Comparison of ENCODE assay signal across 24 mouse cellular contexts in the genomic region with DNA sequence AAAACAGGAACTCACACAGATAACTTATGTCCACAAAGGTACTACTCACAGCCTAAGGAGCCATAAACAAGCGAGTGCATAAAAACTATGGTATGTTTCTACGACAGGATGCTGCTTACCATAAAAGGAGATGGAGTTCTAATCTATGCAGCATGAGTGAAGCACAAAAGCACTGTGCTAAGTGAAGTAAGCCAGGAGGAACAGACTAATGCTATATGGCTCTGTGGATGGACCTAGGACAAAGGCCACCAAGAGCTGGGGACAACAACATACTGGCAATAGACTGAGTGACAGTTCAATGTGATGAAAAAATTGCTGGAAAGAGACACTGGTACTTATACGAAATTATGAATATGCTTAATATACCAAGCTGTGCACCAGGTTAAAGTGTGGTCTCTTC. TPM values are rescaled to one million over a fixed set of nuclear protein-coding genes. Genes with fewer than 3 reads are reported as not detected.
A peak's percentile ranks its signal among the peaks of the same experiment; 100 is the strongest.
DNase-seq lines count a peak whose midpoint lies in the region; ATAC-seq and TF ChIP-seq lines count a peak whose summit lies in the region.
"Had no signal": no experiment of that assay in that cellular context is flagged by ENCODE, and none has a peak within 500 bp of the region (broad histone marks: within the 10 kb centered on the region; RNA-seq: fewer than 3 reads in every experiment).

No protein-coding gene starts in this region.

- TF ChIP-seq EP300 in liver, postnatal 0 days (IDR thresholded peaks at IDR 0.05; ENCODE audit: low read depth), result peak; percentile 32; the same call in 1 of the 2 replicates

- H3K9ac ChIP-seq in liver, embryonic 13.5 days, result no peak overlapping the region
- no peak overlapping the region for H3K9ac ChIP-seq in liver, embryonic 12.5 days
- no peak overlapping the region for H3K9ac ChIP-seq in intestine, embryonic 14.5 days (ENCODE audit: low read length)
- H3K9ac ChIP-seq in intestine, embryonic 15.5 days, result no peak overlapping the region
- no peak overlapping the region for H3K9ac ChIP-seq in liver, postnatal 0 days (replicated peaks)
- H3K9ac ChIP-seq: embryonic facial prominence, embryonic 13.5 days; forebrain, embryonic 12.5 days; forebrain, embryonic 15.5 days; heart, embryonic 13.5 days; hindbrain, embryonic 12.5 days; hindbrain, embryonic 15.5 days had no signal

- no peaks in the 10 kb centered on the region for H3K36me3 ChIP-seq in liver, embryonic 13.5 days
- no peaks in the 10 kb centered on the region for H3K36me3 ChIP-seq in liver, embryonic 12.5 days
- H3K36me3 ChIP-seq in intestine, embryonic 14.5 days (ENCODE audit: control insufficient read depth, insufficient read depth, low read length), result no peaks in the 10 kb centered on the region
- H3K36me3 ChIP-seq in intestine, embryonic 15.5 days, result no peaks in the 10 kb centered on the region
- H3K36me3 ChIP-seq in liver, postnatal 0 days (replicated peaks; ENCODE audit: insufficient read depth, low read length), result no peaks in the 10 kb centered on the region
- H3K36me3 ChIP-seq: embryonic facial prominence, embryonic 13.5 days; forebrain, embryonic 15.5 days; heart, embryonic 13.5 days; hindbrain, embryonic 12.5 days; hindbrain, embryonic 15.5 days had no signal

- H3K9me3 ChIP-seq in liver, embryonic 13.5 days (replicated peaks), result no peaks in the 10 kb centered on the region
- no peaks in the 10 kb centered on the region for H3K9me3 ChIP-seq in liver, embryonic 12.5 days (replicated peaks)
- no peaks in the 10 kb centered on the region for H3K9me3 ChIP-seq in intestine, embryonic 14.5 days (ENCODE audit: control insufficient read depth, low read length)
- H3K9me3 ChIP-seq in intestine, embryonic 15.5 days, result no peaks in the 10 kb centered on the region
- no peaks in the 10 kb centered on the region for H3K9me3 ChIP-seq in liver, postnatal 0 days (ENCODE audit: low read length)
- H3K9me3 ChIP-seq: embryonic facial prominence, embryonic 10.5 days; embryonic facial prominence, embryonic 13.5 days; forebrain, embryonic 15.5 days; heart, embryonic 13.5 days; hindbrain, embryonic 12.5 days; hindbrain, embryonic 15.5 days had no signal

- H3K4me2 ChIP-seq in liver, embryonic 13.5 days, result no peak overlapping the region
- no peak overlapping the region for H3K4me2 ChIP-seq in liver, embryonic 12.5 days
- no peak overlapping the region for H3K4me2 ChIP-seq in intestine, embryonic 14.5 days (ENCODE audit: low read length)
- H3K4me2 ChIP-seq in intestine, embryonic 15.5 days (replicated peaks), result no peak overlapping the region
- no peak overlapping the region for H3K4me2 ChIP-seq in liver, postnatal 0 days (ENCODE audit: low read depth, low read length)
- H3K4me2 ChIP-seq: embryonic facial prominence, embryonic 13.5 days; forebrain, embryonic 12.5 days; forebrain, embryonic 15.5 days; heart, embryonic 13.5 days; hindbrain, embryonic 12.5 days; hindbrain, embryonic 15.5 days had no signal

- ATAC-seq in liver, embryonic 13.5 days (ENCODE audit: low read depth), result no peak
- no peak for ATAC-seq in liver, embryonic 12.5 days
- no peak for ATAC-seq in intestine, embryonic 14.5 days (replicated peaks; ENCODE audit: low FRiP score, low TSS enrichment, low read depth)
- ATAC-seq in intestine, embryonic 15.5 days, result peak; percentile 60
- peak; percentile 74 for ATAC-seq in liver, postnatal 0 days
- ATAC-seq: CD4-positive, CD25-positive, alpha-beta regulatory T cell, adult 4 months; forebrain, embryonic 15.5 days had no signal

- H3K27me3 ChIP-seq in liver, embryonic 13.5 days, result no peaks in the 10 kb centered on the region
- H3K27me3 ChIP-seq in liver, embryonic 12.5 days (replicated peaks), result no peaks in the 10 kb centered on the region
- no peaks in the 10 kb centered on the region for H3K27me3 ChIP-seq in intestine, embryonic 14.5 days (replicated peaks; ENCODE audit: control insufficient read depth, insufficient read depth, low read length)
- H3K27me3 ChIP-seq in intestine, embryonic 15.5 days (replicated peaks), result no peaks in the 10 kb centered on the region
- no peaks in the 10 kb centered on the region for H3K27me3 ChIP-seq in liver, postnatal 0 days (ENCODE audit: insufficient read depth, low read length)
- H3K27me3 ChIP-seq: embryonic facial prominence, embryonic 13.5 days; forebrain, embryonic 12.5 days; forebrain, embryonic 15.5 days; heart, embryonic 13.5 days; hindbrain, embryonic 12.5 days; hindbrain, embryonic 15.5 days had no signal

- H3K4me3 ChIP-seq in liver, embryonic 13.5 days (replicated peaks), result no peak overlapping the region
- no peak overlapping the region for H3K4me3 ChIP-seq in liver, embryonic 12.5 days
- H3K4me3 ChIP-seq in intestine, embryonic 14.5 days (ENCODE audit: low read depth, low read length), result no peak overlapping the region
- H3K4me3 ChIP-seq in intestine, embryonic 15.5 days (replicated peaks), result no peak overlapping the region
- H3K4me3 ChIP-seq in liver, postnatal 0 days (ENCODE audit: low read depth, low read length), result no peak overlapping the region
- H3K4me3 ChIP-seq: embryonic facial prominence, embryonic 10.5 days; embryonic facial prominence, embryonic 13.5 days; erythroblast, embryonic 14.5 days; forebrain, embryonic 12.5 days; forebrain, embryonic 15.5 days; heart, embryonic 13.5 days; hindbrain, embryonic 12.5 days; hindbrain, embryonic 15.5 days had no signal

- DNase-seq in liver, embryonic 13.5 days, result no peak
- DNase-seq in intestine, embryonic 14.5 days (ENCODE audit: low spot score), result peak; percentile 16
- no peak for DNase-seq in liver, postnatal 0 days
- no peak for DNase-seq in cerebellum, postnatal 14 days
- DNase-seq in right cerebral cortex, adult 2 months (ENCODE audit: low spot score in 2 of 2), result no peak
- DNase-seq: adrenal gland, adult 2 months; adrenal gland, postnatal 14 days; cerebellum, adult 11 months; cerebellum, adult 9-11 months; cerebellum, postnatal 36 days; embryo, embryonic 11 days; gastrocnemius, postnatal 25 days; heart, adult 18-20 months had no signal

- H3K27ac ChIP-seq in liver, embryonic 13.5 days, result 0 out of 2 replicates have a peak overlapping the region, but pooled peaks have one; percentile 11
- no peak overlapping the region for H3K27ac ChIP-seq in liver, embryonic 12.5 days
- H3K27ac ChIP-seq in intestine, embryonic 14.5 days (ENCODE audit: low read depth), result no peak overlapping the region
- H3K27ac ChIP-seq in intestine, embryonic 15.5 days, result no peak overlapping the region
- H3K27ac ChIP-seq in liver, postnatal 0 days (ENCODE audit: low read depth), result peak overlapping the region; percentile 93
- H3K27ac ChIP-seq: embryonic facial prominence, embryonic 10.5 days; embryonic facial prominence, embryonic 13.5 days; forebrain, embryonic 12.5 days; forebrain, embryonic 15.5 days; heart, embryonic 13.5 days; hindbrain, embryonic 12.5 days; hindbrain, embryonic 15.5 days had no signal

- no peak for TF ChIP-seq CTCF in liver, postnatal 0 days (IDR thresholded peaks at IDR 0.05; ENCODE audit: low read depth)

- WGBS in liver, embryonic 13.5 days (ENCODE audit: insufficient replicate concordance), result 64% methylated on average over 3 of the region's 3 CpGs
- WGBS in liver, embryonic 12.5 days (ENCODE audit: insufficient replicate concordance), result 61% methylated on average over 3 of the region's 3 CpGs
- WGBS in intestine, embryonic 14.5 days, result 67% methylated on average over 3 of the region's 3 CpGs
- WGBS in intestine, embryonic 15.5 days, result 70% methylated on average over 3 of the region's 3 CpGs
- 59% methylated on average over 3 of the region's 3 CpGs for WGBS in liver, postnatal 0 days (ENCODE audit: insufficient replicate concordance)

- peaks cover 55% of the 10 kb centered on the region for H3K4me1 ChIP-seq in liver, embryonic 13.5 days (replicated peaks)
- H3K4me1 ChIP-seq in liver, embryonic 12.5 days, result peaks cover 59% of the 10 kb centered on the region
- peaks cover 10% of the 10 kb centered on the region for H3K4me1 ChIP-seq in intestine, embryonic 14.5 days (replicated peaks; ENCODE audit: control insufficient read depth, insufficient read depth, low read length)
- H3K4me1 ChIP-seq in intestine, embryonic 15.5 days (replicated peaks), result peaks cover 2% of the 10 kb centered on the region; the same call in 1 of the 2 replicates
- peaks cover 8% of the 10 kb centered on the region for H3K4me1 ChIP-seq in liver, postnatal 0 days (ENCODE audit: insufficient read depth)

RNA-seq across cellular contexts. Expression of a gene that starts 19.5 kb away (rescaled TPM):
- 6.7 and 6.9 TPM in 2 replicates for polyA plus RNA-seq in liver, embryonic 13.5 days (2015; fragmentation: Nextera tagmentation; extraction: Ambion mirVana)
- 10.9 and 12.4 TPM in 2 replicates for polyA plus RNA-seq in liver, embryonic 12.5 days (2016; fragmentation: Nextera tagmentation; extraction: Ambion mirVana)
- polyA plus RNA-seq in intestine, embryonic 14.5 days (2014; fragmentation: Nextera tagmentation; extraction: Ambion mirVana), result 19.4 and 20.6 TPM in 2 replicates
- polyA plus RNA-seq in intestine, embryonic 15.5 days (2015; fragmentation: Nextera tagmentation; extraction: Ambion mirVana), result 10.2 and 13.6 TPM in 2 replicates
- polyA plus RNA-seq in liver, postnatal 0 days (2015; fragmentation: Nextera tagmentation; extraction: Ambion mirVana), result 4.5 and 5.5 TPM in 2 replicates

Comparison
In these comparisons a context has a peak if more than half of its experiments do, and no peak if none do; other contexts are left out.
1. ATAC-seq: peak in intestine, embryonic 15.5 days (single experiment) and liver, postnatal 0 days (single experiment); none in liver, embryonic 13.5 days (single experiment), liver, embryonic 12.5 days (single experiment) and intestine, embryonic 14.5 days (single experiment).
2. H3K27ac ChIP-seq: peak in liver, embryonic 13.5 days (single experiment) and liver, postnatal 0 days (single experiment); none in liver, embryonic 12.5 days (single experiment), intestine, embryonic 14.5 days (single experiment) and intestine, embryonic 15.5 days (single experiment).